Mouse (Mus musculus): ENCODE results near the gene Exoc4. TPM values are rescaled to one million over a fixed set of nuclear protein-coding genes. Genes with fewer than 3 reads are reported as not detected.

Gene Exoc4
- polyA plus RNA-seq, 1 experiment, result 23.0 TPM

DNA sequence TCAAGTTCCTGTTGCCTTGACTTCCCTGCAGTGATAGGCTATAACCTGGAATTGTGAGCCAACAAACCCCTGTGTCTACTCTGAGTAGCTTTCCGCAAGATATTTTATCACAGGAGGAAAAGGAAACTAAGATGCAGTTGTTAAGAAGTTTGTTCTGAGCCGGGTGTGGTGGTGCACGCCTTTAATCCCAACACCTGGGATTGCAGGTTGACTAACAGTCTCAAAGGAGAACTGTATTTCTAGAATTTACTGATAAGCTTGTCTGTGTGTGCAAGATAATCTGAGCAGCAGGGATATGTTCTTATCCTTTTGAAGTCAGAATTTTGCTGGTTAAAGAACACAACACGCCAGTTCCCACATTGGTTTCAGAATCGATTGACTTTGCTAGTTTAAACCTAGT is 651.1 kb downstream of the Exoc4 start:
- no peaks in the 10 kb centered on the region for H3K4me1 ChIP-seq (ENCODE audit: control insufficient read depth, insufficient read depth, low read length)
- H3K27me3 ChIP-seq (ENCODE audit: control insufficient read depth, insufficient read depth, low read length), result no peaks in the 10 kb centered on the region
- no peak for DNase-seq
- 97% methylated on average over 5 of the region's 5 CpGs for WGBS
- no peak overlapping the region for H3K27ac ChIP-seq (ENCODE audit: insufficient read depth, low read length)
- no peak overlapping the region for H3K4me3 ChIP-seq (replicated peaks; ENCODE audit: insufficient read depth, low read depth, low read length)
- no peak for TF ChIP-seq POLR2A (IDR thresholded peaks at IDR 0.05; ENCODE audit: borderline replicate concordance, insufficient read depth, low read length)
- TF ChIP-seq CTCF (IDR thresholded peaks at IDR 0.05; ENCODE audit: borderline replicate concordance, insufficient read depth, low read depth, low read length), result no peak

DNA sequence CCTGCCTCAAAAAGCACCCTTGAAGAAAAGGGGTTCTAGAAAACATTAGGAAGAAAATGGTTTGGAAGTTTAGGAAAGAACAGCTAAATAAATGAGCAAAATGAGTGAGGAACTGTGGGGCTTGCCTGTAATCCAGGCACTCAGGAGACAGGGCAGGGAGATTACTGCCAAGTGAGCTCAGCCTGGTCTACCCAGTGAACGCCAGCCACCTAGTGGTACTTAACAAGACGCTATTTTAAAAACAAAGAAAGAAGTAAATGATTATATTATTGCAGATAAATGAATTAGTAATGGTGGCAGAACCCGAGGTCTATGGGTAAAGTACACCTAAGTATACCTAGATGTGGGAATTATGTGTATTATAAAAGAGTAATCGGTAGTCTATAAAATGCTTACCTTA is 651.7 kb downstream of the Exoc4 start:
- TF ChIP-seq CTCF (IDR thresholded peaks at IDR 0.05; ENCODE audit: borderline replicate concordance, insufficient read depth, low read depth, low read length) (peak; percentile 32; the same call in 1 of the 2 replicates), POLR2A (IDR thresholded peaks at IDR 0.05; ENCODE audit: borderline replicate concordance, insufficient read depth, low read length) (no peak)
- H3K4me3 ChIP-seq (replicated peaks; ENCODE audit: insufficient read depth, low read depth, low read length), result no peak overlapping the region
- no peak overlapping the region for H3K27ac ChIP-seq (ENCODE audit: insufficient read depth, low read length)
- 70% methylated on average over 4 of the region's 4 CpGs for WGBS
- H3K27me3 ChIP-seq (ENCODE audit: control insufficient read depth, insufficient read depth, low read length), result no peaks in the 10 kb centered on the region
- H3K4me1 ChIP-seq (ENCODE audit: control insufficient read depth, insufficient read depth, low read length), result no peaks in the 10 kb centered on the region
- DNase-seq, result no peak

DNA sequence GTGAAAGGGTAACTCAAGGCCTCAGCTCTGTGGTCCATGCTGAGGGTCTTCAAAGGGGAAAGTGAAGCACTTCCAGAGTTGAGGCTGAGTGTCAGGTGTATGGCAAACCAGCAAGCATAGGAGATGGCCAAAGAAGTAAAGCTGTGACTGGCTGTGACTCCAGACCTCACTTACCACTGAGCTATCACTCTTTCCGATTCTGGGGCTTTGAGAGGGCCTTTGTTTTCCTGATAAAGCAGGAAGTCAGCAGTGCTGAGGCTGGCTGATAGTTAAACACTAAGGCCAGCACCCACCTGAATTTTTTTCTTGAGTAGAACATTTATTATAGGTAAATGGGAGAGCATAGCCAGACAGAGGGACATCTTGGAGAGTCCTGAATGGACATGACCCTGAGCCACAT is 656.2 kb downstream of the Exoc4 start:
- 94% methylated on average over 1 of the region's 1 CpGs for WGBS
- no peak for DNase-seq
- Histone ChIP-seq H3K4me3 (replicated peaks; ENCODE audit: insufficient read depth, low read depth, low read length) (no peak overlapping the region), H3K27ac (ENCODE audit: insufficient read depth, low read length) (no peak overlapping the region), H3K4me1 (ENCODE audit: control insufficient read depth, insufficient read depth, low read length) (no peaks in the 10 kb centered on the region), H3K27me3 (ENCODE audit: control insufficient read depth, insufficient read depth, low read length) (no peaks in the 10 kb centered on the region)
- TF ChIP-seq POLR2A (IDR thresholded peaks at IDR 0.05; ENCODE audit: borderline replicate concordance, insufficient read depth, low read length) (no peak), CTCF (IDR thresholded peaks at IDR 0.05; ENCODE audit: borderline replicate concordance, insufficient read depth, low read depth, low read length) (no peak)

DNA sequence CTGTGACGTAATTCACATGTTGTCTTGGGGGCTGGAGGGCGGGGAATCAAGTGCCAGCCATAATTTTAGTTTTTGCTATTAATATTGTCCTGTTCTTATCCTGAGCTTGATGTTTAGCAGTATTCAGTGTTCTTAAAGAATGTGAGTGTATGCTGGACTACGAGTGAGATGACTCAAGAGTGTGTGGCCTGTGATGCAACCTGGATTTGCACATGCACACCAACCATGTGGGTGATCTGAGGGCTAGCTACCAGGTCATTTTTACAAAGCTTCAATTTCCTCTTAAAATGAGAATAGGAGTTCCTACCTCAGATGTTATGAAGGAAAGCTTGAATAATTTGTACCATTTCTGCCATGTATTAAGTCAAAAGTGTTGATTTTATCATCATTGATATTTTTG is 661.8 kb downstream of the Exoc4 start:
- Histone ChIP-seq H3K4me1 (ENCODE audit: control insufficient read depth, insufficient read depth, low read length) (no peaks in the 10 kb centered on the region), H3K27me3 (ENCODE audit: control insufficient read depth, insufficient read depth, low read length) (no peaks in the 10 kb centered on the region), H3K27ac (ENCODE audit: insufficient read depth, low read length) (no peak overlapping the region), H3K4me3 (replicated peaks; ENCODE audit: insufficient read depth, low read depth, low read length) (no peak overlapping the region)
- WGBS, result 87% methylated on average over 3 of the region's 3 CpGs
- no peak for DNase-seq
- TF ChIP-seq POLR2A (IDR thresholded peaks at IDR 0.05; ENCODE audit: borderline replicate concordance, insufficient read depth, low read length), result no peak
- no peak for TF ChIP-seq CTCF (IDR thresholded peaks at IDR 0.05; ENCODE audit: borderline replicate concordance, insufficient read depth, low read depth, low read length)

DNA sequence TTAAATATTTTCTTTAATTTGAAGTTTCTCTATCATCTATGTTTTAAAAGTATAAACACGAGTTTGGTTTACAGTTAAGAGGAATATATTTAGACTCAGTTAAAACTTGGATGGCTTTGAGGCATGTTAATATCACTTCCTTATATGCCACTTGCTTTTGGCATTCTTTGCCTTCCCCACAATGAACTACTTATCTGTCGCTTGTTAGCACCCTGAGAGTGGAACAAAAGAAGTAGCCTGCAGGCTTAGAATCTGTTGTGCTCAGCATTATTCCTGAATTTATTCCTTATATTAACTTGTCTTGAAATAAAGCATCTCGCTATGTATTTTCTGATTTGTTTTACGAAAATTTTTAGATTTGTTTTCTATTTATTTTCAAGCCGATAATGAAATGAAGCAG is 664.2 kb downstream of the Exoc4 start:
- WGBS, result 75% methylated on average over 5 of the region's 5 CpGs
- Histone ChIP-seq H3K27me3 (ENCODE audit: control insufficient read depth, insufficient read depth, low read length) (no peaks in the 10 kb centered on the region), H3K27ac (ENCODE audit: insufficient read depth, low read length) (no peak overlapping the region), H3K4me3 (replicated peaks; ENCODE audit: insufficient read depth, low read depth, low read length) (no peak overlapping the region), H3K4me1 (ENCODE audit: control insufficient read depth, insufficient read depth, low read length) (no peaks in the 10 kb centered on the region)
- TF ChIP-seq CTCF (IDR thresholded peaks at IDR 0.05; ENCODE audit: borderline replicate concordance, insufficient read depth, low read depth, low read length), result no peak
- no peak for TF ChIP-seq POLR2A (IDR thresholded peaks at IDR 0.05; ENCODE audit: borderline replicate concordance, insufficient read depth, low read length)
- no peak for DNase-seq

DNA sequence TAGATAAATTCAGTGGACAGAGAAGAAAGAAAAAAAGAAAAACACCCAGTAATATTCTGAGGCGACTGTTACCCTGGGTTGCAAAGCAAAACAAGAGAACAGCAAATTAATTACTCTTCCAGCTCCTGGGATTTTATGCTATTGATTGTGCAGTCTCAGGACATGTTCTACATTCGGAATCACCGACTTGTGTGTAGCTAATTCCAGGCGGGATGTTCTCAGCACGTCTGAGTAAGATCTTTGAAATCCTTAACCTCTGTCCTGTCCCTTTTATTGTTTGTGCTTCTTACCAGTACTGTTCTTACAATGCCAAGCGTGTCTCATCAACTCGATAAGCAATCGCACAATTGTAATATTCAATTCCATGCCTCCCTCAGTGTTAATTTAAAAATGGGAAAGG is 664.6 kb downstream of the Exoc4 start:
- no peak for DNase-seq
- 70% methylated on average over 8 of the region's 8 CpGs for WGBS
- Histone ChIP-seq H3K4me3 (replicated peaks; ENCODE audit: insufficient read depth, low read depth, low read length) (no peak overlapping the region), H3K4me1 (ENCODE audit: control insufficient read depth, insufficient read depth, low read length) (no peaks in the 10 kb centered on the region), H3K27ac (ENCODE audit: insufficient read depth, low read length) (no peak overlapping the region), H3K27me3 (ENCODE audit: control insufficient read depth, insufficient read depth, low read length) (no peaks in the 10 kb centered on the region)
- TF ChIP-seq POLR2A (IDR thresholded peaks at IDR 0.05; ENCODE audit: borderline replicate concordance, insufficient read depth, low read length) (no peak), CTCF (IDR thresholded peaks at IDR 0.05; ENCODE audit: borderline replicate concordance, insufficient read depth, low read depth, low read length) (no peak)

DNA sequence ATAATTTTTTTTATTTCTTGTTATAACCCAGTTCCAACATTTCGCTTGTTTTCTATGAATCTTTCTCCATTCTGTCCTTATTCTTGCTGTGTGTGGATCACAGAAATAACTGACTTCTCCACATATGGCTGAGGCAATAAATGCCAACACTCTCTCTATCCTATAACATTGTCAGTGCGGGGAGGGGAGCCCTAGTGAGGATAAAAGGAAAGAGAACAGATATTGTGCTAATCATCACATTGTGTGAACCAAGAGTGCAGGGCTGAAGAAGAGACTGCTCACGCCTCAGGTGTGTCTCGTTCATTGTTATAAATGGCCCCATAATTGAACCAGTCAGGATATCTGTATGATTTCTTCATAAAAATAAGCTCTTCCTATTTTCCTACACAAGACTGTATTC is 665.1 kb downstream of the Exoc4 start:
- Histone ChIP-seq H3K27ac (ENCODE audit: insufficient read depth, low read length) (no peak overlapping the region), H3K27me3 (ENCODE audit: control insufficient read depth, insufficient read depth, low read length) (no peaks in the 10 kb centered on the region), H3K4me3 (replicated peaks; ENCODE audit: insufficient read depth, low read depth, low read length) (no peak overlapping the region), H3K4me1 (ENCODE audit: control insufficient read depth, insufficient read depth, low read length) (no peaks in the 10 kb centered on the region)
- no peak for DNase-seq
- 95% methylated on average over 4 of the region's 4 CpGs for WGBS
- TF ChIP-seq CTCF (IDR thresholded peaks at IDR 0.05; ENCODE audit: borderline replicate concordance, insufficient read depth, low read depth, low read length) (no peak), POLR2A (IDR thresholded peaks at IDR 0.05; ENCODE audit: borderline replicate concordance, insufficient read depth, low read length) (no peak)

DNA sequence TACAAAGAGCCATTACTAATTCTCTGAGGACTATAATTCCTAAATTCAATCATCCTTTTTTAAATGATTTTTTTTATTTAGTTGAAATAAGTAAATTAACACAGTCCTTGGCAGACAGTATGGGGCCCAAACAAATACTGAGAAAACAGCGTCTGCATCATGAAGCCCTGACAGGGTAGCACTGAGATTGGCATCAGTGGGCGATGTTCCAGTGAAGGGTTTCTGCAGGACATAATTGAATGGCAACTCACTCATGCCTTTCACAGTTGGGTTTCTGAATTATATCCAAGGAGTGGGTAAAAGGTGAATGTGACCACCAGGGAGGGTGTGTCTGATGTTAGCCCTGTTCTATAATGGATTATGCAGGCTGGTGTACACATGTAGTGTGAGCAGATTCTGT is 674.7 kb downstream of the Exoc4 start:
- 59% methylated on average over 2 of the region's 2 CpGs for WGBS
- Histone ChIP-seq H3K27ac (ENCODE audit: insufficient read depth, low read length) (no peak overlapping the region), H3K4me3 (replicated peaks; ENCODE audit: insufficient read depth, low read depth, low read length) (no peak overlapping the region), H3K27me3 (ENCODE audit: control insufficient read depth, insufficient read depth, low read length) (no peaks in the 10 kb centered on the region), H3K4me1 (ENCODE audit: control insufficient read depth, insufficient read depth, low read length) (no peaks in the 10 kb centered on the region)
- DNase-seq, result peak in 1 of 2 experiments; percentile 7
- no peak for TF ChIP-seq CTCF (IDR thresholded peaks at IDR 0.05; ENCODE audit: borderline replicate concordance, insufficient read depth, low read depth, low read length)
- no peak for TF ChIP-seq POLR2A (IDR thresholded peaks at IDR 0.05; ENCODE audit: borderline replicate concordance, insufficient read depth, low read length)
